Mouse (Mus musculus) kidney, adult 2 months (tissue): ENCODE results near the gene Eif4e2.

ENCODE experiments used
- CTCF ChIP-seq: fragments of 200-500 bp; conservative IDR thresholded peaks from 2 replicates; pipeline ENCODE4 v1.5.1; 2011; ENCODE audit warnings: low read depth, mild to moderate bottlenecking, control low read depth, low read length, moderate library complexity, mixed read lengths; ENCODE audit not compliant: insufficient read depth, insufficient read length
- POLR2A ChIP-seq: fragments of 200-500 bp; IDR thresholded peaks from one replicate; pipeline ENCODE4 v1.6.1; 2011; ENCODE audit warnings: low read depth, low read length, control low read depth

DNA sequence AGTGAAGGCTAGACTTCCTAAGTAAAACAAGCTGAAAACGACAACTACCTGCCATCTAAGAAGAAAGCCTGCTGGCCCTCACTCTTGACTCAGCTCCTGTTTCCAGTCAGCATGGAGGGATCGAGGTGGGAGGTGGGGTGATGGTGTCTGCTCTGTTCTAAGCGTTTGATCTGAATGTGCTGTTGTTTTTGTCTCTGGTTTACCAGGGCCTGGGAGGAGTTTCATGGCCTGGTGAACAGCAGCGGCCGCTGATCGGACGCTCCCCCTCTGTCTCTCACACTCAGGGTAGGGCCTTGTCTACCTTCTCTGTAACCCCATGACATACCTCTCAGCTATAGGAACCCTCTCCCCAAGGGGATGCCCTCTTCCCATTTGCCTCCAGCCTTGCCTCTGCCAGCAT is 18.5 kb downstream of the Eif4e2 start:
- TF ChIP-seq POLR2A = no peak
- TF ChIP-seq CTCF = no peak
